ENCODE assay signal across 8 mouse cellular contexts in the genomic region with DNA sequence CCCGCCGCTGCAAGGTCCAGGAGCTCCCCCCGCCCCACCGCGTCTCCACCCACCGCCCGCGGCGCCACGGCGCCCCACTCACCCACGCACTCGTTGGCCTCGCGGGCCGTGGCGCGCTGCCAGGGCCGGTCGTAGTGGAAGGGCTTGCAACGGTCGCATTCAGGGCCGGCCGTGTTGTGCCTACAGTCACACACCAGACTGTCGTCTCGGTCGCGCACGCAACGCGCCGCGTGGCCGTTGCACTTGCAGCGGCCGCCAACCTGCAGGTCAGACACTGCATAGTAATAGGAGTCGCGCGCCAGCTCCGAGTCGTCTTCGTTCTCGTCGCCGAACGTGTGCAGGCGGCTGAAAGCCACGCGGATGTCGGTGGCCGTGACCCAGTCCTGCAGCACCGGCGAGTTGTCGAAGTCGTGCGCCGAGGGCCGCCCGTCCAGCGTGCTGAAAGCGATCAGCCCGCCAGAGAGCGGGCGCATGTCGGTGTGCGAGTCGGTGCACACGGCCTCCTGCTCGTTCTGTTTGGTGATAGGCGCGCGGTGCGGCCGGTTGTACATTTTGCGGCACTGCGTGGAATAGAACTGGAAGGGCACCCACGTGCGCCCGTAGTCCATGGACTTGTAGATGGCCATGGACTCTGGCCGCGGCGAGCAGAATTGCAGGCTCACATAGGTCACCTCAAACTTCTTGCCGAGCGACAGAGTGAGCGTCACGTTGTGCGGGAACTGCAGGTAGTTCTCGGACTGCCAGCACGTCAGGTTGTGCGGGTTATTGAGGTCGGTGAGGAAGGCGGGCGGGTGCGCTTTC. TPM values are rescaled to one million over a fixed set of nuclear protein-coding genes. Genes with fewer than 3 reads are reported as not detected.
DNase-seq lines count a peak whose midpoint lies in the region; ATAC-seq and TF ChIP-seq lines count a peak whose summit lies in the region.

No protein-coding gene starts in this region.

- no peaks in the 10 kb centered on the region for H3K36me3 ChIP-seq in kidney, adult 2 months (ENCODE audit: control insufficient read depth, insufficient read depth, low read length)
- no peaks in the 10 kb centered on the region for H3K36me3 ChIP-seq in embryonic facial prominence, embryonic 12.5 days
- no peaks in the 10 kb centered on the region for H3K36me3 ChIP-seq in hindbrain, embryonic 11.5 days (ENCODE audit: control insufficient read depth, insufficient read depth, low read length)
- H3K36me3 ChIP-seq in liver, embryonic 12.5 days: no peaks in the 10 kb centered on the region
- H3K36me3 ChIP-seq in neural tube, embryonic 13.5 days: no peaks in the 10 kb centered on the region

- 2% methylated on average over 94 of the region's 94 CpGs for WGBS in kidney, adult 2 months
- 1% methylated on average over 94 of the region's 94 CpGs for WGBS in embryonic facial prominence, embryonic 12.5 days
- WGBS in hindbrain, embryonic 11.5 days: under 1% methylated on average over 91 of the region's 94 CpGs
- 3% methylated on average over 94 of the region's 94 CpGs for WGBS in liver, embryonic 12.5 days (ENCODE audit: insufficient replicate concordance)
- under 1% methylated on average over 92 of the region's 94 CpGs for WGBS in neural tube, embryonic 13.5 days

- peak overlapping the region; percentile 70 for H3K9ac ChIP-seq in embryonic facial prominence, embryonic 12.5 days
- H3K9ac ChIP-seq in hindbrain, embryonic 11.5 days (ENCODE audit: low read depth, low read length): peak overlapping the region; percentile 92
- no peak overlapping the region for H3K9ac ChIP-seq in liver, embryonic 12.5 days
- peak overlapping the region; percentile 85 for H3K9ac ChIP-seq in neural tube, embryonic 13.5 days

- H3K4me2 ChIP-seq in embryonic facial prominence, embryonic 12.5 days (replicated peaks): peak overlapping the region; percentile 86
- peak overlapping the region; percentile 89 for H3K4me2 ChIP-seq in hindbrain, embryonic 11.5 days (replicated peaks; ENCODE audit: low read depth, low read length)
- peak overlapping the region; percentile 73 for H3K4me2 ChIP-seq in liver, embryonic 12.5 days
- H3K4me2 ChIP-seq in neural tube, embryonic 13.5 days: peak overlapping the region; percentile 94

- H3K9me3 ChIP-seq in embryonic facial prominence, embryonic 12.5 days: no peaks in the 10 kb centered on the region
- no peaks in the 10 kb centered on the region for H3K9me3 ChIP-seq in hindbrain, embryonic 11.5 days (ENCODE audit: control insufficient read depth, low read length)
- H3K9me3 ChIP-seq in liver, embryonic 12.5 days (replicated peaks): no peaks in the 10 kb centered on the region
- no peaks in the 10 kb centered on the region for H3K9me3 ChIP-seq in neural tube, embryonic 13.5 days

- no peak for TF ChIP-seq POLR2A in kidney, adult 2 months (IDR thresholded peaks at IDR 0.05; ENCODE audit: low read depth, low read length)

- H3K27me3 ChIP-seq in kidney, adult 2 months (replicated peaks; ENCODE audit: control insufficient read depth, insufficient read depth, low read length): no peaks in the 10 kb centered on the region
- peaks cover 79% of the 10 kb centered on the region for H3K27me3 ChIP-seq in embryonic facial prominence, embryonic 12.5 days
- peaks cover 66% of the 10 kb centered on the region for H3K27me3 ChIP-seq in hindbrain, embryonic 11.5 days (ENCODE audit: control insufficient read depth, insufficient read depth, low read length)
- H3K27me3 ChIP-seq in liver, embryonic 12.5 days (replicated peaks): peaks cover 96% of the 10 kb centered on the region
- H3K27me3 ChIP-seq in neural tube, embryonic 13.5 days: peaks cover 82% of the 10 kb centered on the region

- ATAC-seq in embryonic facial prominence, embryonic 12.5 days (ENCODE audit: insufficient number of reproducible peaks, insufficient read depth, low FRiP score, low TSS enrichment): no peak
- no peak for ATAC-seq in hindbrain, embryonic 11.5 days (ENCODE audit: low FRiP score)
- no peak for ATAC-seq in liver, embryonic 12.5 days
- ATAC-seq in neural tube, embryonic 13.5 days (ENCODE audit: low read depth): peak; percentile 7; the same call in 1 of the 2 replicates

- peak; percentile 53 for DNase-seq in kidney, adult 2 months
- no peak for DNase-seq in kidney, adult 8-10 months
- peak; percentile 50 for DNase-seq in NIH3T3 (ENCODE audit: low read depth)
- DNase-seq in hindbrain, embryonic 11.5 days (ENCODE audit: low spot score): peak; percentile 76
- no peak for DNase-seq in layer of hippocampus, adult 9-11 months

- no peak for TF ChIP-seq CTCF in kidney, adult 2 months (conservative IDR thresholded peaks at IDR 0.05; ENCODE audit: insufficient read depth, insufficient read length, low read depth, low read length)

- peak overlapping the region; percentile 94 for H3K4me3 ChIP-seq in kidney, adult 2 months (ENCODE audit: insufficient read depth, low read depth, low read length)
- peak overlapping the region; percentile 69 for H3K4me3 ChIP-seq in embryonic facial prominence, embryonic 12.5 days
- peak overlapping the region; percentile 68 for H3K4me3 ChIP-seq in hindbrain, embryonic 11.5 days (ENCODE audit: low read depth, low read length)
- H3K4me3 ChIP-seq in liver, embryonic 12.5 days: peak overlapping the region; percentile 59
- peak overlapping the region; percentile 71 for H3K4me3 ChIP-seq in neural tube, embryonic 13.5 days

- H3K4me1 ChIP-seq in kidney, adult 2 months (ENCODE audit: control insufficient read depth, insufficient read depth, low read length): peaks cover 8% of the 10 kb centered on the region; the same call in 1 of the 2 replicates
- peaks cover 31% of the 10 kb centered on the region for H3K4me1 ChIP-seq in embryonic facial prominence, embryonic 12.5 days
- peaks cover 18% of the 10 kb centered on the region for H3K4me1 ChIP-seq in hindbrain, embryonic 11.5 days (replicated peaks; ENCODE audit: control insufficient read depth, insufficient read depth, low read length)
- peaks cover 2% of the 10 kb centered on the region; the same call in 1 of the 2 replicates for H3K4me1 ChIP-seq in liver, embryonic 12.5 days
- peaks cover 90% of the 10 kb centered on the region for H3K4me1 ChIP-seq in neural tube, embryonic 13.5 days (replicated peaks)

- H3K27ac ChIP-seq in kidney, adult 2 months (ENCODE audit: insufficient read depth, low read depth, low read length): no peak overlapping the region
- no peak overlapping the region for H3K27ac ChIP-seq in embryonic facial prominence, embryonic 12.5 days
- H3K27ac ChIP-seq in hindbrain, embryonic 11.5 days (ENCODE audit: low read depth, low read length): peak overlapping the region; percentile 91
- no peak overlapping the region for H3K27ac ChIP-seq in liver, embryonic 12.5 days
- peak overlapping the region; percentile 88 for H3K27ac ChIP-seq in neural tube, embryonic 13.5 days (replicated peaks)

RNA-seq across cellular contexts. Expression of a gene that starts 15.4 kb away (rescaled TPM):
- 24.4 and 33.1 TPM in 2 replicates for polyA plus RNA-seq in kidney, adult 2 months (2012; rRNA removed)
- 12.2 and 14.8 TPM in 2 replicates for polyA plus RNA-seq in embryonic facial prominence, embryonic 12.5 days (2016; fragmentation: Nextera tagmentation; extraction: Ambion mirVana)
- 7.7 and 11.9 TPM in 2 replicates for polyA plus RNA-seq in hindbrain, embryonic 11.5 days (2014; fragmentation: Nextera tagmentation; extraction: Ambion mirVana)
- polyA plus RNA-seq in liver, embryonic 12.5 days (2016; fragmentation: Nextera tagmentation; extraction: Ambion mirVana): 0.53 and 0.57 TPM in 2 replicates
- polyA plus RNA-seq in neural tube, embryonic 13.5 days (2015; fragmentation: Nextera tagmentation; extraction: Ambion mirVana): 31.3 and 35.3 TPM in 2 replicates

RNA-seq across cellular contexts. Expression of a gene that starts 46.7 kb away (rescaled TPM):
- 0.83 and 2.2 TPM in 2 replicates for polyA plus RNA-seq in kidney, adult 2 months (2012; rRNA removed)
- polyA plus RNA-seq in embryonic facial prominence, embryonic 12.5 days (2016; fragmentation: Nextera tagmentation; extraction: Ambion mirVana): 0.50 and 0.70 TPM in 2 replicates
- polyA plus RNA-seq in hindbrain, embryonic 11.5 days (2014; fragmentation: Nextera tagmentation; extraction: Ambion mirVana): 0.73 and 0.74 TPM in 2 replicates
- polyA plus RNA-seq in liver, embryonic 12.5 days (2016; fragmentation: Nextera tagmentation; extraction: Ambion mirVana): 0.24 and 0.27 TPM in 2 replicates
- polyA plus RNA-seq in neural tube, embryonic 13.5 days (2015; fragmentation: Nextera tagmentation; extraction: Ambion mirVana): 1.3 and 1.6 TPM in 2 replicates

Comparison
In these comparisons a context has a peak if more than half of its experiments do, and no peak if none do; other contexts are left out.
1. DNase-seq: peak in kidney, adult 2 months (single experiment), NIH3T3 (single experiment) and hindbrain, embryonic 11.5 days (single experiment); none in kidney, adult 8-10 months (0 of 2) and layer of hippocampus, adult 9-11 months (single experiment).
2. H3K27ac ChIP-seq: peak in hindbrain, embryonic 11.5 days (single experiment) and neural tube, embryonic 13.5 days (single experiment); none in kidney, adult 2 months (single experiment), embryonic facial prominence, embryonic 12.5 days (single experiment) and liver, embryonic 12.5 days (single experiment).
3. Peak in every context shown above with its lines, with median percentiles within 50 percentile points of each other: H3K4me3 ChIP-seq and H3K4me2 ChIP-seq.